Mouse (Mus musculus) heart, embryonic 15.5 days (tissue): ENCODE measurements around the gene Xrcc6. TPM values are rescaled to one million over a fixed set of nuclear protein-coding genes. Genes with fewer than 3 reads are reported as not detected.

Source experiments
- ATAC-seq: fragments of 200-750 bp; cut with Nextera tagmentation; replicated peaks from 2 replicates; pipeline ENCODE4 v1.8.0; 2017; ENCODE audit warnings: low read depth, moderate TSS enrichment; ENCODE audit not compliant: insufficient number of reproducible peaks, insufficient read depth, low FRiP score
- H3K27ac ChIP-seq: fragments of 300-500 bp; sonication (generic); 2 replicates; pipeline ENCODE4 v1.5.1; 2015; ENCODE audit warnings: mild to moderate bottlenecking, inconsistent platforms
- H3K27me3 ChIP-seq: fragments of 300-500 bp; sonication (generic); 2 replicates; pipeline ENCODE4 v1.6.1; 2015; ENCODE audit warnings: inconsistent platforms
- H3K36me3 ChIP-seq: fragments of 300-500 bp; sonication (generic); 2 replicates; pipeline ENCODE4 v1.6.1; 2015; ENCODE audit warnings: mild to moderate bottlenecking, inconsistent platforms
- H3K4me1 ChIP-seq: fragments of 300-500 bp; sonication (generic); replicated peaks from 2 replicates; pipeline ENCODE4 v1.6.1; 2015; ENCODE audit warnings: inconsistent platforms
- H3K4me2 ChIP-seq: fragments of 300-500 bp; sonication (generic); 2 replicates; pipeline ENCODE4 v1.6.1; 2015; ENCODE audit warnings: inconsistent platforms, mild to moderate bottlenecking, moderate library complexity
- H3K4me3 ChIP-seq: fragments of 300-500 bp; sonication (generic); 2 replicates; pipeline ENCODE4 v1.5.1; 2015; ENCODE audit warnings: mild to moderate bottlenecking, inconsistent platforms
- H3K9ac ChIP-seq: fragments of 300-500 bp; sonication (generic); 2 replicates; pipeline ENCODE4 v1.6.1; 2015; ENCODE audit warnings: mild to moderate bottlenecking, inconsistent platforms
- H3K9me3 ChIP-seq: fragments of 300-500 bp; sonication (generic); replicated peaks from 2 replicates; pipeline ENCODE4 v1.6.1; 2016; ENCODE audit warnings: inconsistent platforms
- WGBS: fragments of 180-500 bp; shearing (Covaris S2); methylation state at CpG from one replicate; pipeline ENCODE4 v1.1.7; 2015; ENCODE audit warnings: mixed read lengths; 5-methylcytosine and 5-hydroxymethylcytosine counted together
- polyA plus RNA-seq: library from polyadenylated mRNA; unstranded; fragments of >200 nt; fragmentation: Nextera tagmentation; extraction: Ambion mirVana; gene quantifications from 2 replicates; pipeline ENCODE4 v1.2.1, GENCODE M21; 2015

Xrcc6 gene
- 58.2 and 85.4 TPM in 2 replicates for polyA plus RNA-seq

- Histone ChIP-seq H3K4me3 (no peak within 1 kb of the TSS), H3K27ac (no peak within 1 kb of the TSS), H3K27me3 (no peaks in the 10 kb centered on the region), H3K9ac (no peak within 1 kb of the TSS), H3K4me2 (no peak within 1 kb of the TSS), H3K9me3 (no peaks in the 10 kb centered on the region), H3K36me3 (no peaks in the 10 kb centered on the region), H3K4me1 (peaks cover 24% of the 10 kb centered on the region)
- 73% methylated on average over 3 of the region's 3 CpGs for WGBS
- no peak for ATAC-seq
Measured at GRCm38 (mm10) chr15:81987646-81988045, at the start of gene Xrcc6. Gene Xrcc6 (plus strand): TSS chr15:81987835.

- Histone ChIP-seq H3K4me2 (peak overlapping the region; percentile 68; the same call in 1 of the 2 replicates), H3K4me1 (peaks cover 22% of the 10 kb centered on the region), H3K9me3 (no peaks in the 10 kb centered on the region), H3K27ac (no peak overlapping the region), H3K36me3 (no peaks in the 10 kb centered on the region), H3K4me3 (no peak overlapping the region), H3K27me3 (no peaks in the 10 kb centered on the region), H3K9ac (no peak overlapping the region)
- 37% methylated on average over 2 of the region's 2 CpGs for WGBS
- ATAC-seq: no peak
Measured at GRCm38 (mm10) chr15:81938246-81938645, 49.4 kb upstream of the Xrcc6 start.

- no peak overlapping the region for H3K9ac ChIP-seq
- peaks cover 22% of the 10 kb centered on the region for H3K4me1 ChIP-seq
- no peak overlapping the region for H3K4me2 ChIP-seq
- H3K9me3 ChIP-seq: no peaks in the 10 kb centered on the region
- H3K36me3 ChIP-seq: no peaks in the 10 kb centered on the region
- H3K27me3 ChIP-seq: no peaks in the 10 kb centered on the region
- WGBS: 78% methylated on average over 10 of the region's 10 CpGs
- H3K27ac ChIP-seq: no peak overlapping the region
- ATAC-seq: no peak
- no peak overlapping the region for H3K4me3 ChIP-seq
Measured at GRCm38 (mm10) chr15:81939157-81939715, 48.4 kb upstream of the Xrcc6 start.

GRCm38 (mm10) chr15:81939774-81940173, 47.9 kb upstream of the Xrcc6 start:
- H3K4me3 ChIP-seq: no peak overlapping the region
- 85% methylated on average over 4 of the region's 4 CpGs for WGBS
- no peak overlapping the region for H3K4me2 ChIP-seq
- no peak overlapping the region for H3K27ac ChIP-seq
- no peaks in the 10 kb centered on the region for H3K9me3 ChIP-seq
- no peaks in the 10 kb centered on the region for H3K27me3 ChIP-seq
- H3K9ac ChIP-seq: no peak overlapping the region
- peaks cover 22% of the 10 kb centered on the region for H3K4me1 ChIP-seq
- no peaks in the 10 kb centered on the region for H3K36me3 ChIP-seq
- no peak for ATAC-seq

- no peaks in the 10 kb centered on the region for H3K9me3 ChIP-seq
Measured at GRCm38 (mm10) chr15:81940219-81940618, 47.4 kb upstream of the Xrcc6 start.

GRCm38 (mm10) chr15:81941010-81941409, 46.6 kb upstream of the Xrcc6 start:
- H3K4me2 ChIP-seq: no peak overlapping the region
- no peaks in the 10 kb centered on the region for H3K27me3 ChIP-seq
- H3K9me3 ChIP-seq: no peaks in the 10 kb centered on the region
- WGBS: 91% methylated on average over 2 of the region's 2 CpGs
- H3K4me1 ChIP-seq: peaks cover 22% of the 10 kb centered on the region
- no peak for ATAC-seq
- no peak overlapping the region for H3K4me3 ChIP-seq
- no peak overlapping the region for H3K9ac ChIP-seq
- no peaks in the 10 kb centered on the region for H3K36me3 ChIP-seq
- H3K27ac ChIP-seq: no peak overlapping the region

More at GRCm38 (mm10) chr15:81940219-81940618, 47.4 kb upstream of the Xrcc6 start:
- Histone ChIP-seq H3K4me2 (no peak overlapping the region), H3K9ac (no peak overlapping the region), H3K27ac (no peak overlapping the region), H3K27me3 (no peaks in the 10 kb centered on the region), H3K4me3 (no peak overlapping the region), H3K36me3 (no peaks in the 10 kb centered on the region), H3K4me1 (peaks cover 22% of the 10 kb centered on the region)
- 85% methylated on average over 5 of the region's 5 CpGs for WGBS
- no peak for ATAC-seq

GRCm38 (mm10) chr15:81943176-81943749, 44.4 kb upstream of the Xrcc6 start:
- 28% methylated on average over 9 of the region's 9 CpGs for WGBS
- no peak overlapping the region for H3K9ac ChIP-seq
- no peak overlapping the region for H3K27ac ChIP-seq
- no peak for ATAC-seq
- no peak overlapping the region for H3K4me2 ChIP-seq
- H3K4me3 ChIP-seq: no peak overlapping the region
- no peaks in the 10 kb centered on the region for H3K36me3 ChIP-seq
- H3K4me1 ChIP-seq: peaks cover 3% of the 10 kb centered on the region; the same call in 1 of the 2 replicates
- H3K27me3 ChIP-seq: no peaks in the 10 kb centered on the region
- H3K9me3 ChIP-seq: no peaks in the 10 kb centered on the region

- Histone ChIP-seq H3K4me2 (no peak overlapping the region), H3K36me3 (no peaks in the 10 kb centered on the region; the same call in 1 of the 2 replicates), H3K27me3 (no peaks in the 10 kb centered on the region), H3K9ac (no peak overlapping the region), H3K4me1 (no peaks in the 10 kb centered on the region), H3K4me3 (no peak overlapping the region), H3K27ac (no peak overlapping the region), H3K9me3 (no peaks in the 10 kb centered on the region)
- 76% methylated on average over 10 of the region's 10 CpGs for WGBS
- ATAC-seq: no peak
Measured at GRCm38 (mm10) chr15:81949076-81949475, 38.6 kb upstream of the Xrcc6 start.

GRCm38 (mm10) chr15:81949476-81950131, 38.0 kb upstream of the Xrcc6 start:
- Histone ChIP-seq H3K9me3 (no peaks in the 10 kb centered on the region), H3K27ac (no peak overlapping the region), H3K4me2 (no peak overlapping the region), H3K27me3 (no peaks in the 10 kb centered on the region), H3K9ac (no peak overlapping the region), H3K36me3 (no peaks in the 10 kb centered on the region; the same call in 1 of the 2 replicates), H3K4me1 (no peaks in the 10 kb centered on the region), H3K4me3 (no peak overlapping the region)
- WGBS: 65% methylated on average over 11 of the region's 11 CpGs
- no peak for ATAC-seq

GRCm38 (mm10) chr15:81950716-81951115, 36.9 kb upstream of the Xrcc6 start:
- Histone ChIP-seq H3K36me3 (peaks cover 4% of the 10 kb centered on the region; the same call in 1 of the 2 replicates), H3K9ac (no peak overlapping the region), H3K4me3 (no peak overlapping the region), H3K27ac (no peak overlapping the region), H3K27me3 (no peaks in the 10 kb centered on the region), H3K4me1 (no peaks in the 10 kb centered on the region), H3K9me3 (no peaks in the 10 kb centered on the region), H3K4me2 (no peak overlapping the region)
- 86% methylated on average over 5 of the region's 5 CpGs for WGBS
- ATAC-seq: no peak

GRCm38 (mm10) chr15:81951159-81951558, 36.5 kb upstream of the Xrcc6 start:
- H3K27ac ChIP-seq: no peak overlapping the region
- WGBS: 86% methylated on average over 9 of the region's 9 CpGs
- H3K9ac ChIP-seq: no peak overlapping the region
- no peak for ATAC-seq
- H3K27me3 ChIP-seq: no peaks in the 10 kb centered on the region
- H3K9me3 ChIP-seq: no peaks in the 10 kb centered on the region
- H3K4me2 ChIP-seq: no peak overlapping the region
- no peaks in the 10 kb centered on the region for H3K4me1 ChIP-seq
- peaks cover 4% of the 10 kb centered on the region; the same call in 1 of the 2 replicates for H3K36me3 ChIP-seq
- no peak overlapping the region for H3K4me3 ChIP-seq
